Mouse (Mus musculus): ENCODE data around the gene Dpy19l2. TPM values are rescaled to one million over a fixed set of nuclear protein-coding genes. Genes with fewer than 3 reads are reported as not detected.

Dpy19l2 gene
- polyA plus RNA-seq, 1 experiment from 2014 or later, result 0.46 TPM

DNA sequence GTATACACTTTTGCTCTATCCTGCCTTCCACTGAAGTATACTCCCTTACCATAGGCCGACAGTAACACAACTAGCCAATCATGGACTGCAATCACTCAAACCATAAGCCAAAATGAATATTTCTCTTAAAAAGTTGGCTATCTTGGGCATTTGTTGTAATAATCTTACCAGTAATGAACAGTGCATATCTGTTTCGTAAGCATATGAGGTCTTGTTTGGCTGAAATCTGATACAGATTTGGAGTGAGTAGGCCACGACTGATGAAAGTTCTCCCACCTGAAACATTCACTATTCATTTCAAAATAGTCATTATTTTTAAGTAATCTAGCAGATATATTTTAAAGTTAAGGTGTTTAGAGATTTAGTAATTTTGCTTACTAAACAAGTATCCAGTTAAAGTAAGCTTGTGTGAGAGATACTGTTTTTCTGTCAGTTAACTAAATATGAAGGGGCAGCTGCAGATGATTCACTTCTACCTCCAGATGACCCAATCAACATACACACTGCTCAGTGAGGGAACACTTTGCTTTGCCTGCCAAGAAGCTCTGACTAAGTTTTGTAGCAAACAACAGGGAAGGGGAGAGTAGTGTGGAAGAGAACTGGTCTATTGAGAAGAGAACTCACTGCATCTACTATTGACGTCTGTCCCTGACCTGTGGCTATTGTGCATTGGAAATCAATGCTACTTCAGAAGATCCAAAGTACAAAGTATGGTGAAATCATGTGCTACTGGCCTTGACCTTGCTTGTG, 184.5 kb downstream of the Dpy19l2 start:
- Histone ChIP-seq H3K4me1 (no peaks in the 10 kb centered on the region), H3K27ac (replicated peaks) (no peak overlapping the region), H3K27me3 (replicated peaks) (no peaks in the 10 kb centered on the region), H3K4me2 (no peak overlapping the region), H3K4me3 (replicated peaks) (no peak overlapping the region), H3K9ac (replicated peaks) (no peak overlapping the region), H3K36me3 (no peaks in the 10 kb centered on the region), H3K9me3 (replicated peaks) (no peaks in the 10 kb centered on the region)
- 88% methylated on average over 4 of the region's 4 CpGs for WGBS
- ATAC-seq (ENCODE audit: low FRiP score), result no peak

DNA sequence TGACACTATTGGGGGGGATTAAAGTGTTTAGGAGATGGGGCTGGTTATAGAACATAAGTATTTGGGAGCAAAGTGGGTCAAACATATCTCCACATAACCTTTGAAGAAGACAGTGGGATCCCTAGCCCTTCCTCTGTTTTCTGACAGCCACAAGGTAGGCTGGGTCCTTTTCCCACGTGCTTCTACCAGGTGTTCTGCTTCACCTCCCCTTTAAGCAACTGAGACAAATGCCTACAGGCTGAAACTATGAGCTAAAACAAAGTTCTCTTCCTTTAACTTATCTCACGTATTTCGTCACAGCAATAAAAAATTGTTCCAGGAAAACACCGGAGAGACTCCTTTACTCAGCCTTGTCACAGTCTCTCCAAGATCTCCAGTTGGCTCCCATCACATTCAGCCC, 187.2 kb downstream of the Dpy19l2 start:
- Histone ChIP-seq H3K9ac (replicated peaks) (no peak overlapping the region), H3K27ac (replicated peaks) (no peak overlapping the region), H3K4me2 (no peak overlapping the region), H3K4me3 (replicated peaks) (no peak overlapping the region), H3K36me3 (no peaks in the 10 kb centered on the region), H3K9me3 (replicated peaks) (no peaks in the 10 kb centered on the region), H3K4me1 (no peaks in the 10 kb centered on the region), H3K27me3 (replicated peaks) (no peaks in the 10 kb centered on the region)
- no peak for ATAC-seq (ENCODE audit: low FRiP score)
- 88% methylated on average over 4 of the region's 4 CpGs for WGBS

Other genes with a start within 250 kb of the Dpy19l2 start
- 7.6 and 11.2 TPM in 2 replicates for gene Dpy19l1, start 193.2 kb downstream of the Dpy19l2 start, polyA plus RNA-seq (2015; fragmentation: Nextera tagmentation; extraction: Ambion mirVana)
- gene Cypt4, start 71.1 kb downstream of the Dpy19l2 start, polyA plus RNA-seq (2015; fragmentation: Nextera tagmentation; extraction: Ambion mirVana), result not detected in 2 replicates
- gene Tbx20, start 78.0 kb upstream of the Dpy19l2 start, polyA plus RNA-seq (2015; fragmentation: Nextera tagmentation; extraction: Ambion mirVana), result 0.03 and 0.28 TPM in 2 replicates